Mouse (Mus musculus) lung, adult 18-20 months (tissue): Measurements from ENCODE around the gene Galnt7.

Source experiments
- DNase-seq, 2 experiments: peaks; one replicate each; pipeline ENCODE4 v3.0.0; 2022; ENCODE audit warnings: mixed read lengths in 2 of 2

Gene Galnt7

GRCm38 (mm10) chr8:57627946-57628786, 24.7 kb downstream of the Galnt7 start:
- DNase-seq = no peak

- DNase-seq = no peak
Measured at GRCm38 (mm10) chr8:57623955-57624354, 28.9 kb downstream of the Galnt7 start.

GRCm38 (mm10) chr8:57623051-57623450, 29.8 kb downstream of the Galnt7 start:
- no peak for DNase-seq

- DNase-seq = no peak
Measured at GRCm38 (mm10) chr8:57616965-57617364, 35.9 kb downstream of the Galnt7 start.

GRCm38 (mm10) chr8:57615016-57615657, 37.7 kb downstream of the Galnt7 start:
- DNase-seq = peak; percentile 34 to 56

- DNase-seq = no peak
Measured at GRCm38 (mm10) chr8:57611419-57611977, 41.3 kb downstream of the Galnt7 start.

GRCm38 (mm10) chr8:57610706-57611418, 42.0 kb downstream of the Galnt7 start:
- DNase-seq = peak; percentile 39 to 68

- DNase-seq = no peak
Measured at GRCm38 (mm10) chr8:57602511-57602910, 50.3 kb downstream of the Galnt7 start.

- peak; percentile 56 to 59 for DNase-seq
Measured at GRCm38 (mm10) chr8:57601987-57602418, 50.8 kb downstream of the Galnt7 start.

GRCm38 (mm10) chr8:57599813-57600555, 52.8 kb downstream of the Galnt7 start:
- DNase-seq = no peak

GRCm38 (mm10) chr8:57595853-57596252, 57.0 kb downstream of the Galnt7 start:
- DNase-seq = no peak

GRCm38 (mm10) chr8:57594175-57594885, 58.5 kb downstream of the Galnt7 start:
- peak in 1 of 2 experiments; percentile 28 for DNase-seq

GRCm38 (mm10) chr8:57592604-57593003, 60.2 kb downstream of the Galnt7 start:
- DNase-seq = no peak

GRCm38 (mm10) chr8:57591681-57592080, 61.2 kb downstream of the Galnt7 start:
- DNase-seq = no peak

GRCm38 (mm10) chr8:57590015-57590414, 62.8 kb downstream of the Galnt7 start:
- no peak for DNase-seq

- DNase-seq = no peak
Measured at GRCm38 (mm10) chr8:57589176-57589575, 63.7 kb downstream of the Galnt7 start.

- no peak for DNase-seq
Measured at GRCm38 (mm10) chr8:57588604-57589003, 64.2 kb downstream of the Galnt7 start.

GRCm38 (mm10) chr8:57586667-57587066, 66.2 kb downstream of the Galnt7 start:
- DNase-seq = no peak

GRCm38 (mm10) chr8:57585831-57586230, 67.0 kb downstream of the Galnt7 start:
- no peak for DNase-seq

- no peak for DNase-seq
Measured at GRCm38 (mm10) chr8:57585128-57585442, 67.7 kb downstream of the Galnt7 start.

- no peak for DNase-seq
Measured at GRCm38 (mm10) chr8:57584416-57585127, 68.3 kb downstream of the Galnt7 start.
